In genomic region chr5:151367881-151368394, GRCm38 (mm10) we compare ENCODE assay signal across 8 mouse cellular contexts.
DNase-seq lines count a peak whose midpoint lies in the region; ATAC-seq and TF ChIP-seq lines count a peak whose summit lies in the region.

No protein-coding gene starts in this region.

- POLR2A ChIA-PET in Patski (lab: Charles Lee) = interaction anchor here (0.6 to 2.2 kb wide), 7 partner anchors 17 to 322 kb away, joined by 3 to 11 read pairs (median 5); no protein-coding TSS in a partner anchor

- H3K4me2 ChIP-seq in hindbrain, embryonic 13.5 days = peak overlapping the region; percentile 57
- H3K4me2 ChIP-seq in liver, embryonic 12.5 days = peak overlapping the region; percentile 73
- peak overlapping the region; percentile 60 for H3K4me2 ChIP-seq in midbrain, postnatal 0 days (ENCODE audit: low read depth, low read length, poor library complexity, severe bottlenecking)

- peaks cover 14% of the 10 kb centered on the region for H3K4me1 ChIP-seq in hindbrain, embryonic 13.5 days (replicated peaks)
- peaks cover 22% of the 10 kb centered on the region for H3K4me1 ChIP-seq in liver, embryonic 12.5 days
- 0 out of 2 replicates have a peak, but pooled peaks cover 7% of the 10 kb centered on the region for H3K4me1 ChIP-seq in midbrain, postnatal 0 days (ENCODE audit: insufficient read depth, low read length)

- ATAC-seq in Patski = no peak
- ATAC-seq in erythroblast, adult 5-6 weeks (replicated peaks; ENCODE audit: low FRiP score, poor library complexity, severe bottlenecking) = peak; percentile 23
- ATAC-seq in hindbrain, embryonic 13.5 days (ENCODE audit: low FRiP score) = peak; percentile 55
- peak; percentile 2 for ATAC-seq in liver, embryonic 12.5 days
- ATAC-seq in midbrain, postnatal 0 days (ENCODE audit: low FRiP score) = peak; percentile 14
- ATAC-seq in monocyte, adult 5-6 weeks (replicated peaks; ENCODE audit: insufficient number of reproducible peaks, low FRiP score, low TSS enrichment, poor library complexity, severe bottlenecking) = no peak

- no peak for TF ChIP-seq CTCF in Patski (IDR thresholded peaks at IDR 0.05)
- TF ChIP-seq CTCF in midbrain, postnatal 0 days (IDR thresholded peaks at IDR 0.05) = no peak

- CTCF ChIA-PET in Patski (lab: Charles Lee) = interaction anchor here (0.7 to 8.9 kb wide), 26 partner anchors 12 to 325 kb away, joined by 3 to 71 read pairs (median 4); partner anchors contain the start of gene Stard13

- H3K27me3 ChIP-seq in Patski = no peaks in the 10 kb centered on the region
- no peaks in the 10 kb centered on the region for H3K27me3 ChIP-seq in hindbrain, embryonic 13.5 days
- no peaks in the 10 kb centered on the region for H3K27me3 ChIP-seq in liver, embryonic 12.5 days (replicated peaks)
- no peaks in the 10 kb centered on the region for H3K27me3 ChIP-seq in midbrain, postnatal 0 days (ENCODE audit: insufficient read depth, low read length)

- peak overlapping the region; percentile 96 for H3K27ac ChIP-seq in hindbrain, embryonic 13.5 days
- peak overlapping the region; percentile 96 for H3K27ac ChIP-seq in liver, embryonic 12.5 days
- H3K27ac ChIP-seq in midbrain, postnatal 0 days (ENCODE audit: low read depth, low read length) = peak overlapping the region; percentile 97

- 10% methylated on average over 16 of the region's 16 CpGs for WGBS in hindbrain, embryonic 13.5 days
- 8% methylated on average over 16 of the region's 16 CpGs for WGBS in liver, embryonic 12.5 days (ENCODE audit: insufficient replicate concordance)
- WGBS in midbrain, postnatal 0 days = 3% methylated on average over 16 of the region's 16 CpGs

- H3K36me3 ChIP-seq in hindbrain, embryonic 13.5 days = no peaks in the 10 kb centered on the region
- H3K36me3 ChIP-seq in liver, embryonic 12.5 days = no peaks in the 10 kb centered on the region
- no peaks in the 10 kb centered on the region for H3K36me3 ChIP-seq in midbrain, postnatal 0 days (ENCODE audit: insufficient read depth, low read length)

- H3K9ac ChIP-seq in hindbrain, embryonic 13.5 days = peak overlapping the region; percentile 74
- H3K9ac ChIP-seq in liver, embryonic 12.5 days = peak overlapping the region; percentile 61
- H3K9ac ChIP-seq in midbrain, postnatal 0 days (replicated peaks; ENCODE audit: low read length, poor library complexity, severe bottlenecking) = peak overlapping the region; percentile 81

- peak overlapping the region; percentile 56 for H3K4me3 ChIP-seq in hindbrain, embryonic 13.5 days
- peak overlapping the region; percentile 70 for H3K4me3 ChIP-seq in liver, embryonic 12.5 days
- H3K4me3 ChIP-seq in midbrain, postnatal 0 days (ENCODE audit: low read depth, low read length) = peak overlapping the region; percentile 51

- in situ Hi-C loops in Patski (cut with MboI; ENCODE audit: low pct_unique_long_range_greater_than_20kb) = loop anchor here (10.0 kb wide), 5 partner anchors 123 to 683 kb away; no protein-coding TSS in a partner anchor

- H3K9me3 ChIP-seq in hindbrain, embryonic 13.5 days = no peaks in the 10 kb centered on the region
- no peaks in the 10 kb centered on the region for H3K9me3 ChIP-seq in liver, embryonic 12.5 days (replicated peaks)
- H3K9me3 ChIP-seq in midbrain, postnatal 0 days (ENCODE audit: low read length) = no peaks in the 10 kb centered on the region

- peak; percentile 58 for DNase-seq in layer of hippocampus, adult 11-12 months (ENCODE audit: low spot score)
- DNase-seq in layer of hippocampus, postnatal 10 days (ENCODE audit: low spot score in 2 of 2) = no peak
- DNase-seq in Patski (ENCODE audit: low read depth, low spot score) = peak; percentile 42
- DNase-seq in midbrain, postnatal 0 days (ENCODE audit: low spot score) = peak; percentile 70

Comparison
In these comparisons a context has a peak if more than half of its experiments do, and no peak if none do; other contexts are left out.
1. DNase-seq: peak in layer of hippocampus, adult 11-12 months (single experiment), Patski (single experiment) and midbrain, postnatal 0 days (single experiment); none in layer of hippocampus, postnatal 10 days (0 of 2).
2. ATAC-seq: peak in erythroblast, adult 5-6 weeks (single experiment), hindbrain, embryonic 13.5 days (single experiment), liver, embryonic 12.5 days (single experiment) and midbrain, postnatal 0 days (single experiment); none in Patski (single experiment) and monocyte, adult 5-6 weeks (single experiment).
3. Peak in every context shown above with its lines, with median percentiles within 50 percentile points of each other: H3K27ac ChIP-seq, H3K4me2 ChIP-seq, H3K4me3 ChIP-seq and H3K9ac ChIP-seq.